Mouse (Mus musculus) heart, adult 9 months (tissue): ENCODE results near the gene Itgb1bp1.

ENCODE experiments used
- DNase-seq, 2 experiments: peaks; one replicate each; pipeline ENCODE4 v3.0.0; 2022; ENCODE audit warnings: low spot score in 2 of 2

Itgb1bp1 gene

DNA sequence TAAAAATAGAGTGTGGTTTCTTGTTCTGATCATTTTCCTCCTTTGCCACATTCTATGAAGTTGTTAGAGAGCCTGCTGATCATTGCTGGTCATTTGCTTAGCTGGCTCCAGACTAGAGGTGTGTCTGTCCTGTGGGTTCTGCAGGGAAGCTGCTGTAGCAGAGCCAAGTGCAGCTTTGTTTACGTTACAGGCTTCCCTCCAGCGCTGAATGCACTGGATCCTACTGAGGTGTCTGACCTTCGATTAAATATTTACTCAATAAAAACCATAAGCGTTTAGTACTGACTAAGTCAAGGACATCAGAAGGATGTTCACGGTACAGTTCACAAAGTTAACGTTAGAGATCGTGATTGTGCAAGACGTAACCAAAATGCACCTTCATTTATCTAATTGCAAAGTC, 15.8 kb upstream of the Itgb1bp1 start:
- DNase-seq = no peak

DNA sequence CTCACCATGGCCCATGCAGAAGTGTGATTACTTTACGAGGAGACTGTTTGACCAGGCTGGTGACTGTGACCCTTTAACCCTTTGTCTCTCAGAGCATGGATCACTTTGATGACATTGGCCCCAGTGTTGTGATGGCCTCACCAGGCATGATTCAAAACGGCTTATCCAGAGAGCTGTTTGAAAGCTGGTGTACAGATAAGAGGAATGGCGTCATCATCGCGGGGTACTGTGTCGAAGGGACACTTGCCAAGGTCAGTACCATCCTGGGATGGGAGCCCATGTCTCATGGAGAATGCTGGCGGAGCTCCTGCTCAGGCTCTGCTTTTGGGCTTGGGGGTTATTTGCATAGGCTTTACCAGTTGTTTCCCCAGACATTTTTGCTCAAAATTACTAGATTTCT, 15.2 kb upstream of the Itgb1bp1 start:
- DNase-seq = peak in 1 of 2 experiments; percentile 31

DNA sequence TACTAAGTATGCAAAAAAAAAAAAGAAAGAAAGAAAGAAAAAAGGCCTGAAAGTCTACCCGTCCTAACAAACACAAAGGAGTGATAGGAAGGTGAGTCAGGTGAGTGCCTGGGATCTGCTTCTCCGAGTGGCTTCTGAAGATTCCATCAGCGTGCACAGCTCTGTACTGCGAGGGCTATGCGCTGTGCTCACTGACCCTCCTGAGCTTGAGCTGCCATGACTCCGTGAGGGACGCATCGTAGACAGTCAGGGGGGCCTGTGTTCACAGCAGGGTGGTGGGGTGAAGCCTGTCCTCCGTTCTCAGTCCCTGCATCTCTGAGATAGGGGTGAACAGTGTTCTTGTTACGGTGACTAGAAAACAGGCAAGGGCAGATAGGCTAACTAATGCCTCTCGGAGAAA, 12.8 kb upstream of the Itgb1bp1 start:
- DNase-seq = no peak

DNA sequence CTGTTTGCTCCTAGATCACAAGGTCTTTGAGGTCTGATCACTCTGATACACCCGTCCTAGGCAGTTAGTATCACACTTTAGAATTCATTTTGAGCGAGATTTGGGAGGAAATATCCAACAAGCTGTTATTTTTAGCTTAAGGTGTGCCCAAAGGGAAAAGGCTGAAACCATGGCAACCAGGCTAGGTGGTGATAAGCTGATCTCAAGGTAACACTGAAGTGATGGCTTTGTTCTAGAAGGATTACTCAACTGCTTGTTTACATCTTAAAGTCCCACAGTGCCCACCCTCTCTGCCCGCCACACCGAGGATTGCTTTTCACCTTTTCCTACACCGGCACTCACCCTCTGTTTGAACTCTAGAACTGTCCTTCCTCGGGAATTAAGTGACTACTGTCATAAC, 3.6 kb upstream of the Itgb1bp1 start:
- DNase-seq = no peak

DNA sequence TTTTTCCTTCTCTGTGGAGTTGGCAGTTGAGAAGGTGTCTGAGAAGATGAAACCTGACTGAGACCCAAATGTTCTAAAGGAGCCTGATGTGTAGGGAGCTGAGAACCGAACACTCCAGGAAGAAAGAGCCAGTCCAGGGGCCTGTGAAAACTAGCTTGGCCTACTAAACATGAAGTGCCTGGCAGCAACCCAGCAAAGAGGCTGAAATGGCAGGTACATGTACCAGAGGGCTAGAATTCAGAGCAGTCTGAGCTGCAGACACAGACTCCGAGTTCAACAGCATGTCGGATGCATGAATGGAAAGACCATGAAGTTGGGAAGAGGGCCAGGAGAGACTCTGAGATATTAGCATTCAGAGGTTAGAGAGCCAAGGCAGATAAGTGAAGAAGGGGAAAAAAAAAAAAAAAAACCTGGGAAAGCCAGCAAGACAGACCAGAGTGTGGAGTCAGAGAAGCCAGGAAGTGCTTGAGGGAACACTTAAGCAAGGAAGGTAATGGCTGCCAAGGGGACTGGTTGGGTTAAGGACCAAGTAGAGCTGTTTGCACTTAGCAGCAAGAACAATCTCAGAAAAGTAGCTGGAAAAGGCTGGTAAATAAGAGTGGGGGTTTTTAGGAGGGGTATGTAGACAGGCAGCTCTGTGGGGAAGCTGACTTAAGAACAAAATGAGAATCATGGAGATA, 2.8 kb upstream of the Itgb1bp1 start:
- DNase-seq = no peak

DNA sequence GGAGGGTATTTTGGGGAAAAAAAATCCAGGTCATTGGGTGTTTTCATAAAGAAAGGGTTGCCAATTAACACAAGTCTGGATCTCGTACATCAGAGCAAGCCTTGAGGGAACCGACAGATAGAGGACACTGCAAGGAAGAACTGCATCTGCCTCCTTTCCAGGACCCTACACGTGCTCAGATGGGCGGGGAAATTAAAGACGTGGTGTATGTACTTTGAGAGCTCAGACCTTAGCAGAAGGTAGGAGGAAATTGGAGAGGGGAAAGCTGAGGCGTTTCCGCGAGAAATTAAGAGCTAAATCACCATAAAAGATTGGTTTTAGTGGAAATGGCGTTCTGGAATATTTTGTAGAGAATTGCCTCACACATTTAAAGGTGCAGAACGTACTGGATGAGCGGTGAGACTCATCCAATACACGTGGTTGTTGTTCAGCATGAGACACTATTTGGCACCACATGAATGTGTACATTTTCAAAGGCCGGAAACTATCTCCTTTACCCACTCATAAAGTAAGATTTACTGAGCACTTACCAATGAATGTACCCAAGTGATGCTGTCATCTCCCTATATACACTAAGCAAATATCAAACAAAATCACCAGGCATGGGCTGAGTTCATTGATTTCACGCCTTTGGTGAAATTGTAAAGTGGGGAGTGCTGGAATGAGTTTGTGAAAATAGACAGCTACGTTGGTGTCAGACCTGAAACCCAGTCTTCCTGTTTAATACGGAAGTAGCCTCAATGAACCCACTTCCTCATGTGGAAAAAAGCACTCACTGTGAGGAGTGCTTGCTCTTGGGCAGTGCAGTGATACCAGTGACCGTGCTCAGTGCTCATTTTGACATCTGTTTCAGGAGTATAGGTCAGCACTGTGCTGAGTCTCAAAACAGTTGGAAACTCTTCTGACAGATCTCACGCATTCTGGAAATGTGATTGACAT, 897 bp upstream of the Itgb1bp1 start:
- DNase-seq = peak; percentile 10 to 18

DNA sequence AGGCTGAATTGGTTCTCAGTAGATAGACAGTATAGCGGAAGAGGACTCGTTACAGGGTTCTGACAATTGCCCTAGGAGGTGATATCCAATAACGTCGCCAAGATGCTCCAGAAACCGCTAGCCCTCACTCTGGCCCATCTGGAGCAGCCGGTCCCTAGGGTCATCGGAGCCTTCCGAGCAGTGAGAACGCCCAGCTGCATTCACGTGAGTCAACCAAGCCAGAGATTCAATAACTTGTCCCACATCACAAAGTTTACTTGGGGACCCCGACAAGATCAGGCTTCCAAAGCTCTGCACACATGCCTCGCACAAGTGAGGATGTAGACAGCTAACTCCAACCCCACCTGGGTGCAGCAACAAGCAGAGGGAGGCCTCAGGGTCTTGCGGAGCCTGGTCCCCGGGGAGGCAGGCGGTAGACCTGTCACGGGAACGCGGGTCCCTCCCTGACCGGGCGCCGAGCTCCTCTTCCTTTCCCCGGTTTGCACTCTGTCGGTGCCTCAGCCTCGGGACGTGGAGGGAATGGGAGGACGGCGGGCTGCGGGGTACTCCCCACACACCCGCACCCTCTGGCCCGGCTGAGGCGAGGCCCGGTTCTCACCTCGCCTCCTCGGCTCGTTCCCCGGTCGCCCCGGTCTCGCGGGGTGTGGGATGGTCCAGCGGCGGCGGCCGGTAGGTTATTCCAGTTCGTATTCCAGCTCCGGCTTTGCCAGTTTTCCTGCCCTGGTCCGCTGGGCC, 409 bp downstream of the Itgb1bp1 start:
- DNase-seq = no peak

DNA sequence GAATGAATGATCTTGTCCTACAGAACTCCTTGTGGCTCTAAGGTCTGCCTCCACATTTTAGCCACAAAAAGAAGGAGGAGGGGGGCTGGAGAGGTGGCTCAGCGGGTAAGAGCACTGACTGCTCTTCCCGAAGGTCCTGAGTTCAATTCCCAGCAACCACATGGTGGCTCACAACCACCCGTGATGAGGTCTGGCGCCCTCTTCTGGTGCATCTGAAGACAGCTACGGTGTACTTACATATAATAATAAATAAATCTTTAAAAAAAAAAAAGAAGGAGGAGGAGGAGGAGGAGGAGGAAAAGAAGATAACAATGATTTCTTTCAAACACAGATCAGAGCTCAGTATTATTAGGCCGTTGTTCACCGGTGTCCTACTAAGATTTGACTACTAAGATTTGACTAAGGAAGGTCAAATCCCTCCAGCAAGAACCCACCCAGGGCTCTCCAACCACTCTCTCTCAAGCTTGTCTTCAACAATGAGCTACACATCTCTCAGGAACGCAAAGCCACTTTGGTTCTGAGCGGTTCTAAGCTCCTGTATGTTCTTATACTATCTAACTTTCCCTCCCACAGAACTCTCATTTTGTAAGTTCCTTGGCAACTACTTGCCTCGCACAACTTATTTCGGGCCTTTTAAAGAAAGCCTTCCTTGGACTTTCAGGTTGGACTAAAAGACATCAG, 1.2 kb downstream of the Itgb1bp1 start, which contains the start of gene Cpsf3:
Gene Cpsf3, plus strand, starts transcription at position 631 of the 681 bp plus-strand sequence.
- DNase-seq = no peak

DNA sequence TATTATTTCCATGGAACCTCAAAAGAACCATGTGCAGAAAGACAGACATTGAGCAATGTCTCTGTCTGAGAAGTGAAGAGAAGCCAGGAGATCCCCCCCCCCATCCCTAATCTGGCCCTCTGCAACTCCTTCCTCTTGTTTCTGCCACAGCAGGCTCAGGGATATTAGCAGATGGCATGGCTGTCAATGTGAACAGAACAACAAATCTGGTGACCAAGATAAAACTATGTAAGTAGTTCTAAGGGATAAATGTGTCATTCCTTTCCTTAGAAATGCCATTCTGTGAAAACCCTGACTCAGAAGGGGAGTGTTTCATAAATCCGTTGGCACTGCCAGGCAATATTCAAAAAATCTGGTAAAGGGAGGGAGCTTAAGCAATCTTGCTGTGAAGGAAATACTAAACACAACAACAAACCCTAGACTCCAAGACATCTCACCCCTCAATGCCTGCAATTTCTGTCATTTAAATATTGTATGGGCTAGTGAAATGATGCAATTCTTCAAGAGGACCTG, 8.7 kb downstream of the Itgb1bp1 start:
- no peak for DNase-seq

DNA sequence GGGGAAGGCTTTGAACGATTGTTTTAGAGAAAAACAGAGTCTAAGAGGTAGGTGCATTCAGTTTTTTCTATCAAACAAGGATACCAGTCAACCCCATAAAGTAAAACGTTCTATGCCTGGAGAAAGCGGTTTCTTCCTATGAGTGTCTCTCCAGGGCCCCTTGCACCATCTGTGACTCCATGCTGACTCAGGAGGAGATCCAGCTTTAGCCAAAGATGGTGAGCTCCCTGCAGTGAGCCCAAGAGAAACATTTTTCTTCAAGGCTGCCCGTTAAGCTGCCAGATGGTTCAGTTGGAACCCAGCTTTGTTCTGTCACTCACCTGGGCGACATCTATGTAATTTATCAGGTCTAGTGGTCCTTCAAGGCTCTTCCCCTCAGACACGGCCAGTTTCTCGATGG, 11.6 kb downstream of the Itgb1bp1 start:
- DNase-seq = no peak

DNA sequence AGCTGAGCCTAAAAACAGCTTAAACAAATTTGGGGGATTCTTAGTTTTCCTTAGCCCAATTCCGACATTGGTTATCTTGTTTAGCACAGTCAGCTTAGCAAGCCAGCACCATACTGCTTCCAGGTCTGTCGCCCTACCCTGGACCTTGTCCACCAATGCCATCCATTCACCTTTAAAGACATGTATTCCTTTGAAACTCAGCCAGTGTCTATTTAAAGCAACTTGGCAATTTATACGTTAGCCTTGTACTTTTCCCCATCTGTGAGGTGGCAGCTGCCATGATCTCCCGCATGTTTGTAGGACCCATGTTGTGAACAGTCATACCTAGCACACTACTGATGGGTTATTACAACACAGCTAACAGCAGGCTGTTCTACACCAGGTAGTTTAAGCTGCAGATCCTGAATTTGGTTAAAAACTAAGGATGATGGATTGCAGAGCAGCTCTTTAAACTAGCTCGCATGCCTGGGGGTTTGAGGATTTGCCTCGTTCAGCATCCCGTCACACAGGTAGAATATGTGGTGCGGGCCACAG, 17.9 kb downstream of the Itgb1bp1 start:
- no peak for DNase-seq

DNA sequence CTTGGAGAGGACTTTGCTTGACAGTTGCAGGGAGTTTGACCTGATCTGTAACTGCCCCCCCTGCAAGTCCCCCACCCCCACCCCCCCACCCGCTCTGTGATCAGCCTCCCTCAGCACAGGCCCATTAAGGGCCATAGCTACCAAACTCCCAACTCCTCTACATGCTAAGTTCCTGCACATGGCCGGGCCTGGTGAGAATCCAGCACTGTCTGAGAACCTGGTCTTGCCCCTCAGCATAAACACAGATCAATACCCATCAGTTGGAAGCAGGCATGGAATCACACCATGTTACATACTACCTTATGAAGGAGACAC, 19.3 kb downstream of the Itgb1bp1 start:
- DNase-seq = no peak

DNA sequence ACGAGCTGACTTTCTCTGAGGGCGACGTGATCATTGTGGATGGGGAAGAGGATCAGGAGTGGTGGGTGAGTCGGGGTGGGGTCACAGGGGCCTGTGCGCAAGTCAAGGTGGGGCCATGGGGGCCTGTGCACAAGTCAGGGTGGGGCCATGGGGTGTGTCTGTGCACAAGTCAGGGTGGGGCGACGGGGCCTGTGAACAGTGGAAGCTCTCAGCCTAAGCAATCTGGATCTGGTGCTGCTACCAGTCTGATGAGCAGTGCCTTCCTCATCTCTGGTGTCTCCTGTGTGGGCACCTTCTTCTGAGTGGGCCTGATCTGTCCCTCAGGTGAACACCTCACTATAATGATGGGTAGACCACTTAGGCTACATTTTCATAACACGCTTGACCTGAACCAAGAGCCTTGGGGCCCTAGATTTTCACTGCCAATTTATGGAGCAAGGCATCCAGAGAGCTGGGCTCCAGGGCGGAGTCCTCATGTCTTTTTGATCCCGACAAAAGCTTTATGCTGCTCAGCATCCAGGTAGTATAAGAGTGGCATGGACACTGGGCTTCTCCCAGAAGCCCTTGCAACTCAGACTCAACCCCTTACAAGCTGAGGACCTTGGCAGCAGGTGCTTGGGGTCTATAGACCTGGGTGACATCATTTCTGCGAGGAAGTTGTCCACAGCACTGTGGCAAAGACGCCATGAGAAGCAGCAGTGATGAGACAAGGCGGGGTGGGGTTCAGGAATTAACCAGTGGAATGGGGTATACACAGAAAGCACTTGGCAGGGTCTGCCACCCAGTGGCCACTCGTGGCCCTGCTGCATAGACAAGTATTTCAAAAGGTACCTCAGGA, 19.9 kb downstream of the Itgb1bp1 start:
- peak; percentile 45 to 59 for DNase-seq

DNA sequence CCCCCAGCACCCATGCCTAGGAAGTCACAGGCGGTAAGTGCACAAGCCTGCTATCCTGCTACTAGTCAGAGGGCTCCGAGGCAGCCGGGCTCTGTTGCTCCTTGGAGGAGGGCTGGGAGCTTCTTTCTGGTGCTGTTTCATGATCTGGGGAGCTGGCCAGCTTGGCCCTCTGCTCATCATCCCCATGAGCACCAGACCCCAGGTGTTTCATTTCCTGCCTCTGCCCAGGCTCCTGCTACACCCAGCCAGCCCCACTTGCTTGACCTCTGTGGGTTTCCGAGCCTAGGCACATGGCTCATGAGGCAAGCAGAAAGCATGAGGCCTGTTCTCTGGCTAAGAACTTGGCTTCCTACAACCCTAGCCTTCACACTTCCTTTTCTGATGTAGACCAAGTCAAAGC, 20.6 kb downstream of the Itgb1bp1 start:
- no peak for DNase-seq

DNA sequence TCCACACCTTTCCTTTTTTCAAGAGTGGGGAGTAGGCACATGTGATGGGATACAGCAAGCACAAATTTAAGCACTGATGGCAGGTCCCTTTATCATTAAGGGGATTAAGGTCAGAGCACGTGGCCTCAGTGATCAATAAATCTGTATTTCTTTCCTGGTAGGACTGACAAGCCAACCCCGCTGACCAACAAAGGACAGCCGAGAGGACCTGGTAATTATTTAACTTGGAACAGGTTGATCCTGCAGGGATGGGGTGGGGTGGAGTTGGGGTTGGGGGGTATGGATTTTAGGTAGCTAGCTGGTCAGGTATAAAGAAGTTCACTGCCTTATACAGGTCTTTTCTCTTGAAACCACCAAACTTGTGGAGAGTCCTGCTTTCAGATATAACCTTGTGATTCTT, 21.1 kb downstream of the Itgb1bp1 start:
- no peak for DNase-seq

DNA sequence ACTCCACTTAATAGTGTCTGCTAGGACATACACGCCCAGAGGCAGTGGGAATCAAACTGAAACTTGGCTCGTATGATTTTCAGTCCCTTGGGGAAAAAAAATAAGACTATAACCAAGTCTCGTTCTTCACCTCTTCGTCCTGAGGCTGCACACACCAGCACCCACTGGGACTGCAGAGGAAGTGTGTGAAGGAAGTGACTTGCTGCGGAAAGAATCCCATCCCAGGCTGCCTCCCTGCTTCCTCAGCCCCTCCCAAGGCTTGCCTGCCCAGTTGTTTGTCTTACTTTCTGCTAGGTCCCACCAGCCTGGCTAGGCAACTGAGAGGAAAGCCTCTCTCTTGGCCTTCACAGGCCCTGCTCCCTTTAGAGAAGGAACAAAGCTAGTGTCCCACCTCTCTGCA, 21.8 kb downstream of the Itgb1bp1 start:
- DNase-seq = peak; percentile 80 to 90

DNA sequence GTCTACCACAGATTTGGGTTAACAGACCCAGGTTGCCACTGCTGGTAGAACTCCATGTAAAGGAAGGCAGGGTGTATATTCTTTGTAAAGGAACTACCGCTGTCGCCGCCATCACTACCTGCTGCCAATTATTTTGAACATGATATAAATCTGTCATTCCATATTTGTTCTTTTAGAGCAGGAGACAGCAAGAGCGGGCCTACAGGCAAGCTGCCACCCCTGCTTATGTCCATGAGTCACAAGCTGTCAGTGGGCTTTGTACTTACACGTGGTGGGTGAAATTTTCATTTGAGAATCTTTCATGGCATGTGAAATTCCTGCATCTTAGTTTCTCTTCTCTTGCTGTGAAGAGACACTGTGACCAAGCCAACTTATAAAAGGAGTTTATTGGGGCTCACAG, 22.8 kb downstream of the Itgb1bp1 start:
- no peak for DNase-seq

DNA sequence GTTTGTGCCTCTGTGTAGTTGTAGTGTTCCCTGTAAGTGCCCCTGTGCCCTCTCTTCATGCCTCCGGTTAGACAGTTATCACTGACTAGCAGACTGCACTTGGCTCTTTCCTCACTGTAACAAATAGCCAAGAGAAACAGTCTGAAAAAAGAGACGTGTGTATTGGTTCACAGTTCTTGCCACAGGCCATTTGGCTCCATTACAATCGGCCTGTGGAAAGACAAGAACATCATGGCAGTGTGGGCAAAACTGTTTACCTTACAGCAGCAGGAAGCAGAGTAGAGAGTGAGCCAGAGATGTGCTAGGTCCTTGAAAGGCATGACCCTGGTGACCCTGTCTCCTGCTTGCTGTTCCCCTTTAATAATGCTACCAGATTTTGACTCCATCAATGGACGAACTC, 24.6 kb downstream of the Itgb1bp1 start:
- DNase-seq = peak in 1 of 2 experiments; percentile 21

DNA sequence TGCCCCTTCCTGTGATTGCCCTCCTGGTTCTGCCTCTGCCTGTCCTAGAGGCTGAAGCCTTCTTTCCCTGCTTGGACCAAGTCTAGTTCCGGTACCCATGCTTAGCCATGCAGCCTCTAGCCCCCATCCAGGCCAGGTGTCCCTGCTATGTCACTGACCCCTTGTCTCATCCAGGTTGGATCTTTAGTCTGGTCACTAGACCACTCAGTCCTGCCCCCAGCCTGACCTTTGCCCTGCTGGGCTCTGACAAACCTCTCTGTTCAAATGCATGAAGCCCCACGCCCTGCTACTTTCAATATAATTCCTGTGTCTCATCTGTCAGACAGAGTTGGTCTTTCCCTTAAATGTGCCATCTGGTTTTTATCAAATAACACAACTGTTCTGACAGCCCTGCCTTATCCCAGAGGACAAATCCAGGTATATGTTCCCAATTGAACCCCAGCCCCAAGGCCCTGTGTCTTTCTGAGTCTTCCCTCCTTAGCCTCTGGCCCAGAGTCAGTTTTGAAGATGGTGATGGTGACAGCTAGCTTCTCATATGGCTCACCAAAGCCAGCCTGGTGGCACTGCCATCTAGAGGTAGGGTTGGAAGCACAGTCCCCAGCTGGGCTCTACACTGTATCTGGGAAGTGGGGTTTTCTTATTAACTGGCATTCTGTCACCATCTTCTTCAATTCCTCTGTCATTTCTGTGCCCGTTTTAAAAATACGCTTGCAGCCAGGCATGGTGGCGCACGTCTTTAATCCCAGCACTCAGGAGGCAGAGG, 25.4 kb downstream of the Itgb1bp1 start:
- DNase-seq = no peak
